Mouse (Mus musculus): Measurements from ENCODE around the gene Numbl. TPM values are rescaled to one million over a fixed set of nuclear protein-coding genes. Genes with fewer than 3 reads are reported as not detected.

Gene Numbl
- total RNA-seq, 2 experiments from 2014 or later: 8.8 to 10.1 TPM

DNA sequence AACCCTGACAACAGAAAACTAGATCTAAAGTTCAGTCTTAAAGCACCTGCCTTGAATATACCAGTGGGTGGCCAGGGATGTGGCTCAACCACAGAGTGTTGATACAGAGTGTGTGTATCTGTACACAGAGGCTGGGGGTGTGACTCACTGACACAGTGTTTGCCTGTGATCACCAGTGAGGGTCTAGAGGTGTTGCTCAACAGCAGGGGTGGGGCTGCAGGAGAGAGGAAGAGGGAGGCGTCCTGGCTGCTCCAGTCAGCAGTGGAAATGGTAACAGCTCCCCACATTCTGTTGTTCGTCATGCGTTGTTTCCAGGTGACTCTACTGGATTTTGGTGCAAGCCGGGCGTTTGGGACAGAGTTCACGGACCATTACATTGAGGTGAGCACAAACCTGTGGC lies 6.3 kb upstream of the Numbl start:
- DNase-seq: no peak

DNA sequence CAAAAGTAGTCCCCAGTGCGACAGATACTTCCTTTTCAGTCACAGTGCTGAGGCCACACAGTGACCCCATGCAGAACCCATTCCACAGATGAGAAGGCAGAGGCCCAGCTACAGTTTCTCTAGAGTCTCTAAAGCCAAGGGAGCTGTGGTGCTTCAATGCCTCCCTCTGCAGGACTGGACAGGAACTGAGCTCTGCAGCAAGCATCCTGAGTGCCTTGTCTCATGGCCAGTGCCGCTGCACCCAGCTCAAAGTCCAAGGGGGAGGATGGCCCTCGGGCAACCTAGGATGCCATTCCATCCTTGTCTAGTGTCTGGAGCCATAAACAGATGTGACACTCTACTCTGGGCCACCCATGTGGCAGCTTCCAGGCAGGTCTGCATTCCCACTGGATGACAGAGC lies 2.5 kb upstream of the Numbl start:
- DNase-seq: peak in 1 of 2 experiments; percentile 31

DNA sequence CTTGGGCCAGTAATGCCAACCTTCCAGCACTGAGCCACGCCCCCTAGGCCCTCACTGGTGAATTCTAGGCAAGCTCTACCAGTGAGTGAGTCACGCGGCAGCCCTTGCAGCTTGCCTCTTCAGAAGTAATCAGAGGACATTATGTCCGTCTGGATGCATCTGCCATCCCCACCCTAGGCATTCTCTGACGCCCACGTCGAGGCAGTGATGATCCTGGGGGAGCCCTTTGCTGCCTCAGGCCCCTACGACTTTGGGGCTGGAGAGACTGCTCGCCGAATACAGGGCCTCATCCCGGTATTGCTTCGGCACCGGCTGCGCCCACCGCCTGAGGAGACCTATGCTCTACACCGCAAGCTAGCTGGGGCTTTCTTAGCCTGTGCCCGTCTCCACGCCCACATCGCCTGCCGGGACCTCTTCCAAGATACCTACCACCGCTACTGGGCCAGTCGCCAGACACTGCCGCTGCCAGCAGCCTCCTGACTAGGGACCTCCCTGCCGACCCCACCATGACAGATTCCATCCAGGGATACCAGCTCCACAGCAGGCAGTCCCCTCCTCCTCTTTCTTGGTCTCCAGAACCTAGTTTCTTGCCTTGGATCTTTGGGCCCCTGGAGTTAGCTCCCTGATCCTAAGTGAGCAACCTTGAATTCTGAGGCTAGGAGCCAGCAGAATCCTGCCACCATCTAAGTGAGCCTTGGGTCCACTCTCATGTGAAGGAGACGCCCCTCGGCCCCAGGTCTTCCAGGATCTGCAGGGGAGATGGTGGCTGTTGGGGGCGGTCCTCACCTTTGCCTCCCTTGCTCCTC lies 984 bp upstream of the Numbl start:
- peak; percentile 76 to 78 for DNase-seq

DNA sequence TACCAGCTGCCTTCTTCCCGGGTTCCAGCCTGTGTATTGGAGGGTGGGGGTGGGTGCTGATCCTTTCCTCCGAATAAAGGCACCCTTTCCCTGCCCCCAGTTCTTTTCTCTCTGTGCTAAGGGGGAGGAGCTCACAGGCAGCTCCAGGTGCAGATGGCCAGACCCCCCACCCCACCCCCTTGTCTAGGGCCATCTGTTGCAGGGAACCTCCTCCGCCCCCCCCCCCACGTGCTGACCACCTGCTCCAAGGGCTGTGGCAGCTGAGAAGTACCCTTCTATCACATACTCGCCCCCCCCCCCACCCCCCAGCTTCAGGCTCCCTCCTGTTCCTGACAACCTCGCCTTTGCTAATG lies 405 bp upstream of the Numbl start:
- no peak for DNase-seq

DNA sequence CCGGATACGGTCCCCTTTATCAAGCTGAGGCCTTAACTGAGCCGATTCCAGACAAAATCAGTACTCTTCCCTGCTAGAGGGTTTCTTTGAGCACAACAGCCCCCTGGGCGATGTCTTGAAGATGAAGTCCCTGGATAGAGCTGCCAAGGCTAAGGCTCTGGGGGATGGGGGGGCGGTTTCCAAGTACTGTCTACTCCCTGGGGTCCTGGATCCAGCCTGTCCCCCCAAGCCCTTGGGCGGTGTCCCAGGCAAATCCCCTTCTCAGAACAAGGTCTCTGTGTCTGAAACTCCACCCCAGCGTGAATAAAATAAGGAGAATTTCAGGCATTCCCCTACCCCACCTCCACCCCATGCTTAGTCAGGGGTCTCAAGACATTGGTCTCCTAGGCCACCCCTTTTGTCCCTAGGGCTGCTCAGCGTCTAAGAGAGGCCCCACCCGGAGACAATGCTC lies 1.1 kb downstream of the Numbl start:
- peak in 1 of 2 experiments; percentile 16 for DNase-seq

DNA sequence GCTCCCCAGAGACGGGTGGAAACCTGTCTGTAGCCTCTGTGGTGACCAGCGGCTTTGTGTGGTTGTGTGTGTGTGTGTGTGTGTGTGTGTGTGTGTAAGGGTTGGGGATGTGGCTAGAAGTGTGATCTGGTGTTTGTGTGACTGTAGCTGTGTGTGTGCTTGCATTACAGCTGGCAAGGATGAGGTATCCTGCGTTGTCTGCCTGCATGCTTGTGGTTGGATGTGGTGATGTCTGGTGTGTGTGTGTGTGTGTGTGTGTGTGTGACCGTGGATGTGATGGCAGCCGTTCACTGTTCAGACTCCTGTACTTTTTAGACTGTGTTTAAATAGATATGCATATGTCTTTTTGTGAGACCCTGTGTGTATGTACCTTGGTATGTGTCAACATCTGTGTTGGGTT lies 1.5 kb downstream of the Numbl start:
- DNase-seq: no peak

DNA sequence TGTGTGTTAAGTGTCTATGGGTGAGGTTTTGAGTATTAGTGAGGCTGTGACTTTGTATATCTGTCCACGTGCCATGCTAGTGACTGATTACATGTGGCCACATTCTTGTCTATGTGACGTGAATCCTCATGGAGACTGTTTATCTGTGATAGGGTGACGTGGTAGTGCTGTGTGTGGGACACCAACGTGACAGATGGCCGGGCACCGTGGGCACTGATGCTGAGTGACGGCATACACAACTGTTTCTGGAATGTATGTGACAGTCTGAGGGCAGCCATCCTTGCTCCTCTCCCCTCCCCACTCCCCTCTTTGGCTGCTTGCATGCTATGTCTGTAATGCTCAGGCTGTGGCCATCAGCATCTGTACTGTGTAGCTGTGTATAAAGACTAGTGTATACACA lies 2.6 kb downstream of the Numbl start:
- DNase-seq: no peak

DNA sequence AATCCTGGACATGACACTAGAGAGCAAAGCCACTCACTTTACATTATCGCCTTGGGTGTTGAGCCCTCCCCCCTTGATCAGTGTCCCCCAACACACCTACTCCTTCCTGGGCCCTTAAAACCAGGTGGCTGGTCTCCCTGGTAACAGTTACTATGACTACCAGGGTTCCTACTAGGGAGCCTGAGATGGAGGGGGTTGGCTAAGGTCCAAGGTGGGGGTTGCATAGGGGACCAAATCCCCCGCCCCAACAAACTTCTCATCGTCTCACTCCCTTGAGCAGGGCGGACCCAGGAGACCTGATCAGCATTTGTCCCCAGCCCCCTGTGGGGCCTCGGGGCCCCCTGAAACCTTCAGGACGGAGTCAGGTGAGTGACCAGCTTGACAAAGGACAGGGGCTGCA lies 3.7 kb downstream of the Numbl start:
- DNase-seq: no peak

DNA sequence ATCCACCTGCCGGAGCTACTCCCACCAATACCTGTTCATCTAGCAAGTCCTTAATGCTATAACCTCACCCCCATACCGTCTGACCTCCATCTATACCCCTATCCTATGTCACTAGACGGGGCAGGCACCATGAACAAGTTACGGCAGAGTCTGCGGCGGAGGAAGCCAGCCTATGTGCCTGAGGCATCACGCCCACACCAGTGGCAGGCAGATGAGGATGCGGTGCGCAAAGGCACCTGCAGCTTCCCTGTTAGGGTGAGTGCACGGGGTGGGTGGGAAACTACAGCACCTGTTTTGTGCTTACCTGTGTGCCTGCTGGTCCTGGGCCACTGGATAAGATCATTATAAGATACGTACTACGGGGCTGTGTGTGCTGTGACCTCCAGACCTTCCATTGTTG lies 6.5 kb downstream of the Numbl start:
- no peak for DNase-seq

DNA sequence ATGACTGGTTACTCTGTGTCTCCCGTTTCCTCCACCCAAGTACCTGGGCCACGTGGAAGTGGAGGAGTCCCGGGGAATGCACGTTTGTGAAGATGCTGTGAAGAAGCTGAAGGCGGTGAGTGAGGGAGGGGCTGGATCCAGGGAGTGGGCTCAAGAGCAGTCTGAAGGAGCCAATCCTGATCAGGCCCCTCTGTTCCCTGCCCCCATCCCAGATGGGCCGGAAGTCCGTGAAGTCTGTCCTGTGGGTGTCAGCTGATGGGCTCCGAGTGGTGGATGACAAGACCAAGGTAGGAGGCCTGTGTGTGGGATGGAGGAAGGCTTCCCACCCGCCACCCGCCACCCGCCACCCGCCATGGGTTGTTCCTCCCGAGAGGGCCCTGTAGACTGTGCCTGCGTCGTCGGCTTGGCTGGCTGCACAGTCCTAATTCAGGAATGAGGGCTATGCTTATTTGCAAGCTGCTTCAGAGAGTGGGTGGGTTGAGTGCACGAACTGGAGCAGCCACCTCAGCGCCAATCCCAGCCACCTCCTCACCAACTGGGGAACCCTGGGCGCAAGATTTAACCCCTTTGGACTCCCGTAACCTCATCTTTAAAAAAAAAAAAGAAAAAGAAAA lies 8.4 kb downstream of the Numbl start:
- no peak for DNase-seq

DNA sequence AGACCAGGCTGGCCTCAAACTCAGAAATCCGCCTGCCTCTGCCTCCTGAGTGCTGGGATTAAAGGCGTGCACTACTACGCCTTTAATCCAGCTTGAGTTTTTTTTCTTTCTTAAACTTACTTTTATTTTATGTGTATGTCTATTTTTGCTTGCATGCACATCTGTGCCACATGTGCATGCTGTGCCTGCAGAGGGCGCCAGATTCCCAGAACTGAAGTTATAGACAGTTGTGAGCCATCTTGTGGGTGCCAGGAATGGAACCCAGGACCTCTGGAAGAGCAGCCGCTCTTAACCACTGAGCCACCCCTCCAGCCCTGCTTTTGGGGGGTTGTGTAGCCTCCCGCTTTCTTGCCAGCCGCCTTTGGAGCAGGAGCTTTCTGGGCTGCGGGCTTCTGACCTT lies 13.2 kb downstream of the Numbl start:
- no peak for DNase-seq

DNA sequence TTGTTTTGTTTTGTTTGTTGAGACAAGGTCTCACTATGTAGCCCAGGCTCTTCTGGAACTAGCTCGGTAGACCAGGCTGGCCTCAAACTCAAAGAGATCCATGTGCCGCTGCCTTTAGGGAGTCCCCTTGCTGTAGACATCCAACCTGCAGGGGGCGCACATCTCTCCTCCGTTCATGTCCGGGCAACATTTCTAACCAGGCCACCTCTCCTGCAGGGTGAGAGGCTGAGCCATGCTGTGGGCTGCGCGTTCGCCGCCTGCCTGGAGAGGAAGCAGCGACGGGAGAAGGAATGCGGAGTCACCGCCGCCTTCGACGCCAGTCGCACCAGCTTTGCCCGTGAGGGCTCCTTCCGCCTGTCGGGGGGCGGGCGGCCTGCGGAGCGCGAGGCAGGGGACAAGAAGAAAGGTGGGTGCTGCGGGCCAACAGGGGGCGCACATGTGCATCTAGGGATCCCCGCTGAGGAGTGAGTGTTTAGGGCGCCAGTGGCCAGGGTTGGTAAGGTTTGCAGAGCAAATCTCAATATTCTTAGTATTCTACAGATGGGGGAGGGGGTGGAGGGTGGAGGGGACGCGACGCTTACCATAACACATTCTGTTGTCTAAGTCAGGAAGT lies 15.6 kb downstream of the Numbl start:
- peak in 1 of 2 experiments; percentile 50 for DNase-seq

DNA sequence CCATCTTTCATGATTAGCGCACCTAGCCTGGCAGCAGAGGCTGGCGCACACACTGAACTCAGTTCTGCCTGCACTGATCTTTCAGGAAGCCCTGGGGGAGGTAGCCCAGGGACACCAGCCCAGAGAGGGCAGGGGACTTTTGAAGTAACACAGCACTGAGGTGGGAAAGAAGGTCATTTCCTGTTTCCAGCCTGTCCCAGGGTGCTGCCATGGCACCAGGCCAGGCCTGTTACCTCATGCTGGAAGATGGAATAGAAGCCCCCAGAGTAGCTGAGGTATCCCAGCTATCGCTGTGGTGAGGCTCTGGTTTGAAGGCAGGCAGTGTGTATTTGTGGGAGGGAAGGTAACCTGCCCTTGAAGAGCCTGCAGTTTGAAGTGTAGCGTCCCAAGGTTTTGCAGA lies 16.7 kb downstream of the Numbl start:
- no peak for DNase-seq

DNA sequence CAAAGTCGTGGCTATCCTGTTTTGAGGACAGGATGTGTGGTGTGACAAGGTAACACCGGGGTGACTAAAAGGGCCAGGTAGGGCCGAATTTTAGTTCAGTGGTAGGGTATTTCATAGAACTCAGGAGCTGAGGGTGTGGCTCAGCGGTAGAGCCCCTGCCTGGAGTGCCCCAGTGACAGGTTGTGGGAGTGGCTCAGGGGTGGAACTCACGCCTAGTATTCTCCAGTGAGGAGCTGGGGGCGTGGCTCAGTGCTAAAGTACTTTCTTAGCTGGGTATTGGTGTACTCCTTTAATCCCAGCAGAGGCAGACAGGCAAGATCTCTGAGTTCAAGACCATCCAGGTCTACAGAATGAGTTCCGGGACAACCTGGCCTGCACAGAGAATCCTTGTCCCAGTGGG lies 17.8 kb downstream of the Numbl start:
- DNase-seq: no peak

DNA sequence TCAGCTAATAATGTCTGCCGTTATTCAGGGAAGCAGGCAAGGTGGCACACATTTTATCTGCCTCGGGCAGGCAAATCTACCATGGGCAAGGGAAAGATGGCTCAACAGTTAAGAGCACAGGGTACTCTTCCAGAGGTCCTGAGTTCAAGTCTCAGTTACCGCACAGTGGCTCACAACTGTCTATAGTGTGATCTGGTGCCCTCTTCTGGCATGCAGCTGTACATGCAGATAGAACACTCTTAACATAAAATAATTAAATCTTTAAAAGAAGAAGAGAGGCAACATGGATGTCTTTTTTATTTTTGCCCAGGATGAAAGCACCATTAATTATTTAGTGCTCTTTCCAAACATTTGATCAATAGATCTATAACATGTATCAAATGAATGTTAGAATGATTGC lies 19.0 kb downstream of the Numbl start:
- DNase-seq: peak in 1 of 2 experiments; percentile 29

DNA sequence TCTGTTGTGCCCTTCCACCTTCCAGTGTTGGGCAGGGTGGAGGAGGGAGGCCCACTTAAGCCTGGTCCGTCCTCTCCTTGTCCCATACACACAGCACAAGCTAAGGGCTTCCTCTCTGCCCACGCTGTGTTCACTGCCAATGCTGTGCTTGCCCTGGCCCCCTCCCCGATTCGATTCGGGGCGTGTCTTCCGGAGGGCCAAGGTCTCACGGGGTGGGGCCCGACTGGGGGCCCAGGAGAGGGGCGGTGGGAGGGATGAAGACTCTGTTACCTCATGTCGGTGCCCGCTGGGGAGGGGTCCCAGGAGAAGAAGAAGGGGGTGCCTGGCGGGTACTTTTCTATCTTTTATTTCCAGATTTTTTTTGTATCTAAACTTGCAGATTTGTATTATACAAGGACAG lies 23.5 kb downstream of the Numbl start:
- no peak for DNase-seq

DNA sequence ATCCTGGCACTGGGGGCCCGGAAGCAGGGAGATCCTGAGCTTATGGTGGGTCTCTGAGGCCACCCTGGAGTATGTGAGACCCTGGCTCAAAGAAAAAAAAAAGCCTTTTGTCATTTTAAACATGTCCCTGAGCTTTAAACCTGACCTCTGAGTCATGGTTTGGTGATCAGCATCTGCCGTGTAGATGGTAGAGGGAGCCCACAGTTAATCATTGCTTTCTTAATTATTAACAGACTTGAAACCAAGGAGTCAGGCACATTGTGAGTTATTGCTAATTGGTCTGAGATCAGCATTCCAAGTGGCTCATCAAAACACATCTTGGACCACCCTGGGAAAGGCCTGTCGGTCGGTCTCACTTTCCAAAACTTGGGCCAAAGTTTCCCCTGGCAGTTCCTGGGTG lies 24.0 kb downstream of the Numbl start:
- no peak for DNase-seq

DNA sequence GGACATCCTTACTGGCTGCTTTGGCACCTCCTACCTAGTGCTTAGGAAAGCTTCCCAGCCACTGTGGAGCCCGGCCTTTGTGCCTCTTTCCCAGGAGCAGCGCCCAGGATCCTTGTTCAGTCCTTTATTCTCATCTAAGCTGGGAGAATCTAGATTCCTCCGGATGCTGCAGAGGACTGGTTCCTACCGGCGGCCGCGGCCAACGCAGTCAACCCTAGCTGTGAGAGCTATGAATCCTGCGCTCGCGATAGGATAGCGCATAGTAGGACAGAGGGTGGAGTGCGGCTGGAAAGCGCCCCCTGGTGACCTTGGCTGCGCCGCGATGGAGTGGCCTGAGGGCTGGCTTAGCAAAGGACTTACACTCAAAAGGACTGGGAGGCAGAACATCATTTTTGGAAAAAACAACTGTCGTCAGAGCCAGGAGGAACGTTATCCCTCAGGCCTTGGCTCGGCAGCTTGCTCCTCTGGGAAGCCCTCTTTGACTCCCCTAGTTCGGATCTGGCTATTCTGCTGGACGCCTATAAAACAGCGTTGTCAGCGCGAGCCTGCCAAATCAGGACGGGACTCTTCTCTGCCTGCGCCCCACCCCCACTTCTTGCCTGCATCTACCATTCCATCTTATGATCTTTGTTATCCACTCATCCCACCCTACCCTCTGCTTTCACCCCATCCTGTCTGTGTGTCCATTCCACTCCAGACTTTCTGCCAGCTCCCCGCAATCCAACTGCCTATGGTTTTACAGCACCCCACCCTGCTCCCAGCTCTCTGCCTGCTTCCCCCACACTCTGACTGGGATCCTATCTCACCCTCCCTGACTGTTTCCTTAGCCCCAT lies 26.8 kb downstream of the Numbl start:
- DNase-seq: peak; percentile 31 to 52

DNA sequence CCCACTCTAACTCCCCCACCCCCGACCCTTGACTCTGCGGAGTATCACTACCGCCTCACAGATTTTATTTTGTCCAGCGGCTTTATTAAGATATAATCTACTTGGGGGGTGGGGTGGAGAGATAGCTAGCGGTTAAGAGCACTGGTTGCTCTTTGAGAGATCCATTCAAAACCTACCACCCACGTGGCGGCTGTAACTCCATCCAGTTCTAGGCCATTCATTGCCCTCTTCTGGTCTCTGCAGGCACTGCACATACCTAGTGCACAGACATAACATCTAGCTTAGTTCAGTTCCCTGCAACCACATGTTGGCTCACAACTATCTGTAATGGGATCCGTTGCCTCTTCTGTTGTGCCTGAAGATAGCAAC lies 27.4 kb downstream of the Numbl start:
- peak; percentile 65 to 66 for DNase-seq

DNA sequence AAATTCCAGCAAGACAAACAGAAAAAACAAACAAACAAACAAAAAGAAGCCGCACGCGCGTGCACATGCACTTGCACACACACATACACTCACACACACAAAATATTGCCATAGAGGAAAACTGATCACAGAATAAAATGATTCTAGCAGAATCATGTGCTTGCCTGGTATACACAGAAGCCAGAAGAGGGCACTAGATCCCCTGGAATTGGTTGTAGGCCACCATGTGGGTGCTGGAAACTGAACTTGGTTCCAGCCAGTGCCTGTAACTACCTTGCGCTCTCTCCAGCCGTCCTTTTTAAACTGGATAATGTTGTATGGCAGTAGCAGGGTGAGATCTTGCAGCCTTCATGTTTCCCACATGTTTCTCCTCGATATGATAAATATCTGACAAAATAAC lies 30.5 kb downstream of the Numbl start:
- no peak for DNase-seq

DNA sequence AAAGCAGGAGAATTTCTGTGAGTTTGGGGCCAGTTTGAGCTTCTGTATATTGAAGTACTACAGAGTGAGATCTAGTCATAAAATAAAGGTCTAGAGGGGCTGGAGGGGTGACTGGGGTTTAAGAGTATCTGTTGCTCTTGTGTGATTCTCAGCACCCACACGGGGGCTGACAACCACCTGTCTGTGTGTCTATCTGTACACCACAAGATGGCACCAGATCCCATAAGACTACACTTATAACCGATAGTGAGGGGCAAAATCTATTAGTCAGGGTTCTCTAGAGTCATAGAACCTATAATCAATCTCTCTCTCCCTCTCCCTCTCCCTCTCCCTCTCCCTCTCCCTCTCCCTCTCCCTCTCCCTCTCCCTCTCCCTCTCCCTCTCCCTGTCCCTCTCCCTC lies 32.3 kb downstream of the Numbl start:
- DNase-seq: no peak

DNA sequence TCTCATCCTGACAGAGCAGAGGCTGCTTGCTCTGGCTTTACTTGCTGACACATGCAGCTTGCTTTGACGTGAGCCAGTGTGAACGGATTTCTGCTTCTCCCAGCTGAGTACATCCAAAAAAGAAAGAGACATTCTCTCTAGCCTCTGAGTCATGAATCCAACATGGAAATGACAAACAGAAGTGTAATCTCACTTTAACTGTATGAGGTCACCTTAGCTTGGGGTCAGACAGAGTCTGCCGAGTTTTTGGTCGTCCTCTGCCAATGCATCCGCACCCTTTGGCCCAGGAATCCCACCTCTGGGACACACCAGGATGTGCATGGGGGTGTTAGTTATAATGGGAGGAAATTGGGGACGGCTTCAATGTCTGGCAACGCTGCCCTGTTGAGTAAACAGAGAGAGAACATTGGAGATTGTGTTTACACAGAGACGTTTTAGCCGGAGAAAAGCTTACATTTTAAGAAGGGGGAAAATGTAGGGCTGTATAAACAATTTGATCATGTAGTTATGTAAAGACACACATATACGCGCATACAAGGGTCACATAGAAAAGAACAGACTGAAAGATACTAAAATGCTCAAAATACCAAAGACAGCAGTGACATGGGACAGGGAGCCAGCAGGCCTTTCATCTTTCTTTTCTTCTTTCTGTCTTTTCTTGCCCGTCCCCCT lies 33.7 kb downstream of the Numbl start:
- DNase-seq: peak in 1 of 2 experiments; percentile 32
